Mouse (Mus musculus) forebrain, embryonic 14.5 days (tissue): ENCODE measurements around the gene Slc25a29. TPM values are rescaled to one million over a fixed set of nuclear protein-coding genes. Genes with fewer than 3 reads are reported as not detected.
"Not testable (repeated sequence)": the region's sequence is repeated elsewhere in the genome, so short reads cannot be mapped to it uniquely, and the experiment has no call there.

Experiments used
- ATAC-seq: fragments of 200-750 bp; cut with Nextera tagmentation; 2 replicates; pipeline ENCODE4 v1.8.0; 2017; ENCODE audit warnings: mild to moderate bottlenecking, moderate library complexity
- DNase-seq: peaks from one replicate; pipeline ENCODE4 v3.0.0-alpha.2; 2015; ENCODE audit warnings: low spot score
- H3K27ac ChIP-seq: fragments of 300-500 bp; sonication (generic); 2 replicates; pipeline ENCODE4 v1.5.1; 2014; ENCODE audit warnings: low read depth, mild to moderate bottlenecking, control low read depth, low read length, moderate library complexity
- H3K27me3 ChIP-seq: fragments of 300-500 bp; sonication (generic); replicated peaks from 2 replicates; pipeline ENCODE4 v1.6.1; 2014; ENCODE audit warnings: low read length, control low read depth, mixed read lengths; ENCODE audit not compliant: control insufficient read depth, insufficient read depth
- H3K36me3 ChIP-seq: fragments of 300-500 bp; sonication (generic); 2 replicates; pipeline ENCODE4 v1.6.1; 2014; ENCODE audit warnings: low read length, control low read depth; ENCODE audit not compliant: control insufficient read depth, insufficient read depth
- H3K4me1 ChIP-seq: fragments of 300-500 bp; sonication (generic); 2 replicates; pipeline ENCODE4 v1.6.1; 2014; ENCODE audit warnings: antibody characterized with exemption, low read length, control low read depth; ENCODE audit not compliant: control insufficient read depth, insufficient read depth
- H3K4me2 ChIP-seq: fragments of 300-500 bp; sonication (generic); 2 replicates; pipeline ENCODE4 v1.6.1; 2014; ENCODE audit warnings: mild to moderate bottlenecking, control low read depth, low read length
- H3K4me3 ChIP-seq: fragments of 300-500 bp; sonication (generic); 2 replicates; pipeline ENCODE4 v1.5.1; 2014; ENCODE audit warnings: low read depth, low read length, control low read depth
- H3K9ac ChIP-seq: fragments of 300-500 bp; sonication (generic); 2 replicates; pipeline ENCODE4 v1.6.1; 2014; ENCODE audit warnings: mild to moderate bottlenecking, low read length, control low read depth, moderate library complexity
- H3K9me3 ChIP-seq: fragments of 300-500 bp; sonication (generic); replicated peaks from 2 replicates; pipeline ENCODE4 v1.6.1; 2016; ENCODE audit warnings: low read length, control low read depth, mixed read lengths; ENCODE audit not compliant: control insufficient read depth
- WGBS: fragments of 180-500 bp; shearing (Covaris S2); extraction: QIAGEN DNeasy Blood & Tissue Kit; methylation state at CpG from one replicate; pipeline ENCODE4 v1.1.7; 2014; 5-methylcytosine and 5-hydroxymethylcytosine counted together
- polyA plus RNA-seq: library from polyadenylated mRNA; unstranded; fragments of >200 nt; fragmentation: Nextera tagmentation; extraction: Ambion mirVana; gene quantifications from 2 replicates; pipeline ENCODE4 v1.2.1, GENCODE M21; 2014

Slc25a29 gene
- polyA plus RNA-seq, 1 experiment from 2014 or later, result 21.7 TPM

DNA sequence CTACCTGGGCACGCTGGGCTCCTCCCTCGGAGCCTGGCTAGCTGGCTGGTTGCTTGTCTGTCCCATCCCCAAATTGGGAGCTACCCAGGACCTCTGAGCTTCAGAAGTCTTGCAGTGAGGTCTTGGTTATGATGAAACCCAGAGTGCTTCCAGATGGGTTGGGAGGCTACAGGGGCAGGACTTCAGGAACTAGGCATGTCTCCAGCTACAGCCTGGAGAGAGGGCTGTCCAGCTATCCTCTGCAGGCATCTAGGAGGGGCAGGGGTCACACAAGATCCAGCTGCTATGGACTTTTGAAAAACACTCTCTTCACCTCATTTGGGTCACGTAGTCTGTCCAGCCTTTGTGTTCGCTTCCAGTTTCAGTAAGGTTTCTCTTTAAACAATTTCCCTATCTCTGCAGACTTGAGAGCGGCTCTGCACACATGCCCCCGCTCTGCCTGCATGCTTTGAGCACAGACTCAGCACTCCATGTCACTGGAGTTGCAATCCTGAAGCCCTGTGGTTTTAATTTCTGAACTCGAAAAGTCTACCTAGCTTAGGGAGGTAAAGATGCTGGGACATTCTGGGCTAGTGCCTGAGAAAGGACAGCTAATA lies 22.0 kb upstream of the Slc25a29 start:
- Histone ChIP-seq H3K9me3 (no peaks in the 10 kb centered on the region), H3K27me3 (no peaks in the 10 kb centered on the region), H3K36me3 (peaks cover 42% of the 10 kb centered on the region), H3K27ac (no peak overlapping the region), H3K4me1 (no peaks in the 10 kb centered on the region), H3K4me3 (no peak overlapping the region), H3K4me2 (no peak overlapping the region), H3K9ac (no peak overlapping the region)
- WGBS, result 86% methylated on average over 7 of the region's 7 CpGs
- DNase-seq (no peak), ATAC-seq (no peak)

DNA sequence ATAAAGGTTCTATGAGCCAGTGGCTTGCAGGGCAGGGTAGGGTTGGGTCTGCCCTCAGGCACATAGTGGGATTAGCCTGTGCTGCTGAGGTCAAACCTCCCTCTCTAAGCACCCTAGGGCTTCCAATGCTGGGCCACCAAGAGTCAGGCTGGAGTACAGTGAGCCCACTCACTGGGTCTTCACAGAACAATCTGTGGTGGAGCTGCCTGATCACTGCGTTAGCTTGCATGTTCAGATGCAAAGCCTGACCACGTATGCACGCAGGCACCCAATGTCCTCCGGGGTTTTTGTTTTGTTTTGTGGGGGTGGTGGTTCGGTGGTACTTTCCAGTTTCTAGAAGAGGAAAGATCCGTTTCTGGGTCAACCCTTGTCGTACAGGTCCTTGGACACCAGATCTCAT lies 21.4 kb upstream of the Slc25a29 start:
- H3K27me3 ChIP-seq, result no peaks in the 10 kb centered on the region
- no peak overlapping the region for H3K9ac ChIP-seq

DNA sequence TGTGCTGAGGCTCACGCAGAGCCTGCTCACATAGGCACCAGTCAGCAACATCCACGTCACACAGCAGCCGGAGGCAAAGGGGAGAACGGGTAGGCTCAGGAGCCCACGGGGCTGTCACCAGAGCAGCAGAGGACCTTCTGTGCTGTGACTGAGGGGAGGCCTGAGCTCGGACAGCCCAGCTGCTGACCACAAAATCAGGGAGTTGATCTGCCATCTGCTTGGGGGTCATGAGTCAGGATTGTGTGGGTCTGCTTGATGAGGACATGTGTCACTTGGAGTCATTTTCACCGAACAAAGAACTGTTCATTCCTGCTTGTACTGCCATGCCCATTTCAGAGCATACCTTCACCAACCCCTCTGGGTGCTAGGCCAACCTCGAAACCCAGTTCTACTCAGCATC lies 20.5 kb upstream of the Slc25a29 start:
- no peaks in the 10 kb centered on the region for H3K9me3 ChIP-seq
- 89% methylated on average over 8 of the region's 8 CpGs for WGBS
- H3K9ac ChIP-seq, result no peak overlapping the region
- H3K27me3 ChIP-seq, result no peaks in the 10 kb centered on the region
- peaks cover 27% of the 10 kb centered on the region for H3K36me3 ChIP-seq
- DNase-seq (no peak), ATAC-seq (no peak)
- H3K4me1 ChIP-seq, result no peaks in the 10 kb centered on the region
- H3K4me3 ChIP-seq, result no peak overlapping the region
- H3K27ac ChIP-seq, result no peak overlapping the region
- H3K4me2 ChIP-seq, result no peak overlapping the region

More for the DNA sequence above, 21.4 kb upstream of the Slc25a29 start:
- ATAC-seq (no peak), DNase-seq (no peak)
- Histone ChIP-seq H3K27ac (no peak overlapping the region), H3K36me3 (peaks cover 36% of the 10 kb centered on the region), H3K4me2 (no peak overlapping the region), H3K9me3 (no peaks in the 10 kb centered on the region), H3K4me3 (no peak overlapping the region), H3K4me1 (no peaks in the 10 kb centered on the region)
- WGBS, result 91% methylated on average over 7 of the region's 7 CpGs

DNA sequence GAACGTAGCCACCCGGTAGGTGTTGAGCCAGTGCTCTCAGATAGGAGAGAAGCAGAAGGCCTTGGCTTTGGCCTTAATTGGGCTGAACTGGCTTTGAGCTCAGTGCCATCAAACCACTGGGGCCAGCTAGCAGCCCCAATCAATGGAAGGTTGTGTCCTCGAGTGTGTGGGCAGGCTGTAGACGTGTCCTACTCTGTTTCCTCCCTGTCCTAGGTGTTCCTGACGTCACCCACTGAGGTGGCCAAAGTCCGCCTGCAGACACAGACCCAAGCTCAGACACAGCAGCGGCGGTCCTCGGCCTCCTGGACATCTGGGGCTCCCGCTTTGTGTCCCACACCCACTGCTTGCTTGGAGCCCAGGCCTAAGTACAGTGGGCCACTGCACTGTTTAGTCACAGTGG lies 19.4 kb upstream of the Slc25a29 start:
- 91% methylated on average over 10 of the region's 10 CpGs for WGBS
- peaks cover 16% of the 10 kb centered on the region; the same call in 1 of the 2 replicates for H3K36me3 ChIP-seq
- H3K27ac ChIP-seq, result no peak overlapping the region
- H3K9me3 ChIP-seq, result no peaks in the 10 kb centered on the region
- no peak for ATAC-seq
- DNase-seq, result no peak
- H3K27me3 ChIP-seq, result no peaks in the 10 kb centered on the region
- no peak overlapping the region for H3K4me2 ChIP-seq
- no peaks in the 10 kb centered on the region for H3K4me1 ChIP-seq
- no peak overlapping the region for H3K9ac ChIP-seq
- no peak overlapping the region for H3K4me3 ChIP-seq

DNA sequence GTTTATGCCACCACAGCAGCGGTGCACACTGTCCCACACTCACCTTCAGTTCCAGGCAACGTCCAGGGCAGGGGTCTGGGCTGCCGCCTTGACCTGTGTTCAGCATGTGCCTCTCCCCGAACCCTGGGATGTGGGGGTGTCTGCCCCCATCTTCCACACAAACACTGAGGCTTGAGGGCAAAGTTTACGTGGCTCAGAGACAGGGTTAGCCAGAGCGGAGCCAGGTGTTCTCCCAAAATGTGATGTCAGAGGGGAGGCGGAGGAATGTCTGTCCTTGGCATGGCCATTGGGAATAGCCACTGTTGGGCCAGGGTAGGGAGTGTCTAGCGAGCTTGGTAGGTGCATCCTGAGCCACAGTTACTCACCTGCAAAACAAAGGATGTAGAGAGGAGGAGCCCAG lies 17.1 kb upstream of the Slc25a29 start:
- no peak overlapping the region for H3K9ac ChIP-seq
- 87% methylated on average over 8 of the region's 8 CpGs for WGBS
- peaks cover 8% of the 10 kb centered on the region; the same call in 1 of the 2 replicates for H3K36me3 ChIP-seq
- H3K4me1 ChIP-seq, result no peaks in the 10 kb centered on the region
- H3K4me2 ChIP-seq, result no peak overlapping the region
- ATAC-seq (no peak), DNase-seq (no peak)
- no peaks in the 10 kb centered on the region for H3K9me3 ChIP-seq
- no peak overlapping the region for H3K4me3 ChIP-seq
- H3K27ac ChIP-seq, result no peak overlapping the region
- H3K27me3 ChIP-seq, result no peaks in the 10 kb centered on the region

DNA sequence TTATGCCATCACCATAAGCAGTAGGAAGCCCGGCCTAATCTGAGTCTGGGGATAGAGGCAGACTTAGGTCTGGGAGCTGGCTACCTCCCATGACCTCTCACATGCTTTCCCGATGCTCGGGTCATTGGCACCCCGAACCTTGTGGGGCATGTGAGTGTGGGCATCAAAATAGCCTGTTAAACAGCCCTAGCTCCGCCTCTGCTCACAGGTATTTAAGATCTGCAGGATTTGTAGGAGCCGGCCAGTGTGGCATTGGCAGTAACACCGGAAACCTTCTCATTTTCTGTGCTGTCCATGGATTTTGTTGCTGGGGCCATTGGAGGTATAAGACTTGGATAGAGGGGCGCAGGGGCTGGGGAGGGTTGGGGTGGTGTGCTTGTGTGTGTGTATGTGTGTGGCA lies 15.2 kb upstream of the Slc25a29 start:
- WGBS, result 89% methylated on average over 8 of the region's 8 CpGs
- DNase-seq (no peak), ATAC-seq (no peak)
- H3K27me3 ChIP-seq, result no peaks in the 10 kb centered on the region
- H3K27ac ChIP-seq, result no peak overlapping the region
- peaks cover 6% of the 10 kb centered on the region; the same call in 1 of the 2 replicates for H3K36me3 ChIP-seq
- no peaks in the 10 kb centered on the region for H3K4me1 ChIP-seq
- H3K4me2 ChIP-seq, result no peak overlapping the region
- no peak overlapping the region for H3K9ac ChIP-seq
- no peaks in the 10 kb centered on the region for H3K9me3 ChIP-seq
- no peak overlapping the region for H3K4me3 ChIP-seq

DNA sequence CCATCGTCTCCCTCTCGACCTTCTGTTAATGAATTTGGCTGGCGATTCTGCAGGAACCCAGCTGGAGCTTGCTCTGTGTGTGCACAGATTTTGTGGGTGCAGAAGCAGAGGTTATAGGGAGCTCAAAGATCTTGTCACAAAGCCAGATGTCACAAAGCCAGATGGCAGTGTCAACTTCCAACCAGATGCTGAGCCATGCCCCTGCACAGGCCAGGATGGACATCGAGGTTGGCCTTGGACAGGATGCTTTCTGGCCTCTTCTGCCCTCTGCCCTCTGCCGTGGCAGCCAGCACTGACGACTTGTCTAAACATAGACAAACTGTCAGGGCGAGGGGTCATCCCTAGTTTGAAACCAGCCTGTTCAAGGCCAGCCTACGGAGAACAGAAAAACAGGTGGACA lies 14.4 kb upstream of the Slc25a29 start:
- WGBS, result 73% methylated on average over 8 of the region's 8 CpGs
- no peak for DNase-seq
- Histone ChIP-seq H3K4me1 (no peaks in the 10 kb centered on the region), H3K27me3 (no peaks in the 10 kb centered on the region), H3K27ac (no peak overlapping the region), H3K4me2 (no peak overlapping the region), H3K36me3 (peaks cover under 1% of the 10 kb centered on the region; the same call in 1 of the 2 replicates), H3K4me3 (no peak overlapping the region), H3K9me3 (no peaks in the 10 kb centered on the region), H3K9ac (no peak overlapping the region)
- no peak for ATAC-seq

DNA sequence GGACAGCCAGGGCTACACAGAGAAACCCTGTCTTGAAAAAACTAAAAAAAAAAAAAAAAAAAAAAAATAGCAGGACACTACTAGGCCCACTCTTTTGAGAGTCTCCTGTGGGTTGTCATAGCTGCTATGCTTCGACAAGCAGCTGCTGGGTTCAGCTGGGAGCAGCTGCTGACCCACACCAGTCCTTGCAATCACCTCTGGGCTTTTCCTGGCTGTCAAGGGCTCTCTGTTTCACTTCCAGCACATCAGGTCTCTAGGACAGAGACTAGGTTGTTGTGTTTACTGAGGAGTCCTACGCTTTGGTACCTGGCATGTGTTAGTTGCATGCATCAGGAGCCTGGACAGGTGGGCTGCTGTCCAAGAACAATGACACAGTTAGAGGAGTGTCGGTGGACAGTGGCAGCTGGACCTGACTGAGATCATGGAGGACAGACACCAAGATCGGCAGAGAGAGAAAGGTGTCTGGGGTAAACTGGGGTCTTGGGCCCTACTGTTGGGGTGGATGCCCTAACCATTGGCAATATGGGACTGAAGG lies 13.9 kb upstream of the Slc25a29 start:
- ATAC-seq (no peak), DNase-seq (no peak)
- H3K27ac ChIP-seq, result no peak overlapping the region
- no peaks in the 10 kb centered on the region for H3K27me3 ChIP-seq
- no peaks in the 10 kb centered on the region for H3K9me3 ChIP-seq
- WGBS, result 90% methylated on average over 4 of the region's 4 CpGs
- H3K4me2 ChIP-seq, result no peak overlapping the region
- no peak overlapping the region for H3K4me3 ChIP-seq
- no peak overlapping the region for H3K9ac ChIP-seq
- peaks cover 6% of the 10 kb centered on the region; the same call in 1 of the 2 replicates for H3K36me3 ChIP-seq
- no peaks in the 10 kb centered on the region for H3K4me1 ChIP-seq

DNA sequence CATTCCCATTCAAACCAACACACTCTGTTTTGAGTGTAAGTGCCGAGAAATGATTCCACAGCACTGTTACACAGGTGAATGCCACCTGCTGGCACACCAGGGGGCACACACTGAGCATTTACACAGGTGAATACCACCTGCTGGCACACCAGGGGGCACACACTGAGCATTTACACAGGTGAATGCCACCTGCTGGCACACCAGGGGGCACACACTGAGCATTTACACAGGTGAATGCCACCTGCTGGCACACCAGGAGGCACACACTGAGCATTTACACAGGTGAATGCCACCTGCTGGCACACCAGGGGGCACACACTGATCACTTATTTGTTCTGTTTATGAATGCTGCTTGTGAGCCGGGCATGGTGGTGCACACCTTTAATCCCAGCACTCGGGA lies 12.3 kb upstream of the Slc25a29 start:
- H3K4me2 ChIP-seq, H3K9ac ChIP-seq, H3K27me3 ChIP-seq, H3K9me3 ChIP-seq, H3K4me1 ChIP-seq, H3K4me3 ChIP-seq, ATAC-seq, H3K27ac ChIP-seq, DNase-seq: not testable (repeated sequence)
- 85% methylated on average over 3 of the region's 3 CpGs for WGBS
- H3K36me3 ChIP-seq, result peaks cover 15% of the 10 kb centered on the region; the same call in 1 of the 2 replicates
